Mouse (Mus musculus): ENCODE results near the gene Acot7.

Gene Acot7

GRCm38 (mm10) chr4:152177537-152178343 lies at the start of gene Acot7:
Gene Acot7, plus strand, starts transcription at chr4:152178134.
- DNase-seq: peak; percentile 95

- DNase-seq: no peak
Observed at GRCm38 (mm10) chr4:152128784-152129183, 49.1 kb upstream of the Acot7 start.

- no peak for DNase-seq
Observed at GRCm38 (mm10) chr4:152129395-152129930, 48.5 kb upstream of the Acot7 start.

- no peak for DNase-seq
Observed at GRCm38 (mm10) chr4:152130771-152131653, 46.9 kb upstream of the Acot7 start.

GRCm38 (mm10) chr4:152131809-152132771 lies 45.8 kb upstream of the Acot7 start:
- no peak for DNase-seq

- no peak for DNase-seq
Observed at GRCm38 (mm10) chr4:152132772-152133169, 45.2 kb upstream of the Acot7 start.

GRCm38 (mm10) chr4:152133213-152133612 lies 44.7 kb upstream of the Acot7 start:
- DNase-seq: no peak

- DNase-seq: no peak
Observed at GRCm38 (mm10) chr4:152134507-152134906, 43.4 kb upstream of the Acot7 start.

- no peak for DNase-seq
Observed at GRCm38 (mm10) chr4:152135363-152135762, 42.6 kb upstream of the Acot7 start.

GRCm38 (mm10) chr4:152136112-152136875 lies 41.6 kb upstream of the Acot7 start:
- no peak for DNase-seq

- no peak for DNase-seq
Observed at GRCm38 (mm10) chr4:152136876-152137250, 41.1 kb upstream of the Acot7 start.

GRCm38 (mm10) chr4:152138497-152139260 lies 39.3 kb upstream of the Acot7 start:
- peak; percentile 80 for DNase-seq

GRCm38 (mm10) chr4:152140441-152140840 lies 37.5 kb upstream of the Acot7 start:
- DNase-seq: no peak

- no peak for DNase-seq
Observed at GRCm38 (mm10) chr4:152141521-152142135, 36.3 kb upstream of the Acot7 start.

GRCm38 (mm10) chr4:152143632-152144031 lies 34.3 kb upstream of the Acot7 start:
- DNase-seq: no peak

GRCm38 (mm10) chr4:152145473-152145872 lies 32.5 kb upstream of the Acot7 start:
- DNase-seq: no peak

- no peak for DNase-seq
Observed at GRCm38 (mm10) chr4:152146033-152146827, 31.7 kb upstream of the Acot7 start.

GRCm38 (mm10) chr4:152150546-152150945 lies 27.4 kb upstream of the Acot7 start:
- no peak for DNase-seq

- no peak for DNase-seq
Observed at GRCm38 (mm10) chr4:152151451-152151965, 26.4 kb upstream of the Acot7 start.
